Mouse (Mus musculus) kidney, postnatal 0 days (tissue): ENCODE measurements around the gene Kiss1r. TPM values are rescaled to one million over a fixed set of nuclear protein-coding genes. Genes with fewer than 3 reads are reported as not detected.

Source experiments
- ATAC-seq: fragments of 200-750 bp; cut with Nextera tagmentation; replicated peaks from 2 replicates; pipeline ENCODE4 v1.8.0; 2017; ENCODE audit warnings: low read depth, moderate number of reproducible peaks, moderate TSS enrichment, moderate library complexity; ENCODE audit not compliant: low FRiP score
- DNase-seq: peaks from one replicate; pipeline ENCODE4 v3.0.0-alpha.2; 2016; ENCODE audit warnings: low spot score
- H3K27ac ChIP-seq: fragments of 300-500 bp; sonication (generic); 2 replicates; pipeline ENCODE4 v1.5.1; 2014; ENCODE audit warnings: mild to moderate bottlenecking
- H3K27me3 ChIP-seq: fragments of 300-500 bp; sonication (generic); 2 replicates; pipeline ENCODE4 v1.6.1; 2014; ENCODE audit warnings: low read length, mixed read lengths; ENCODE audit not compliant: insufficient read depth
- H3K36me3 ChIP-seq: fragments of 300-500 bp; sonication (generic); 2 replicates; pipeline ENCODE4 v1.6.1; 2014; ENCODE audit warnings: low read length, mixed read lengths; ENCODE audit not compliant: insufficient read depth
- H3K4me1 ChIP-seq: fragments of 300-500 bp; sonication (generic); replicated peaks from 2 replicates; pipeline ENCODE4 v1.6.1; 2014; ENCODE audit warnings: antibody characterized with exemption, low read length, mixed read lengths; ENCODE audit not compliant: insufficient read depth
- H3K4me2 ChIP-seq: fragments of 300-500 bp; sonication (generic); 2 replicates; pipeline ENCODE4 v1.6.1; 2014; ENCODE audit warnings: mild to moderate bottlenecking, low read length, moderate library complexity, mixed read lengths
- H3K4me3 ChIP-seq: fragments of 300-500 bp; sonication (generic); replicated peaks from 2 replicates; pipeline ENCODE4 v1.5.1; 2014; ENCODE audit warnings: low read depth, low read length
- H3K9ac ChIP-seq: fragments of 300-500 bp; sonication (generic); 2 replicates; pipeline ENCODE4 v1.6.1; 2014; ENCODE audit warnings: low read depth, low read length
- H3K9me3 ChIP-seq: fragments of 300-500 bp; sonication (generic); replicated peaks from 2 replicates; pipeline ENCODE4 v1.6.1; 2016; ENCODE audit warnings: low read length, inconsistent platforms, mixed read lengths
- CTCF ChIP-seq: IDR thresholded peaks from 2 replicates; pipeline ENCODE4 v1.5.1; 2016; ENCODE audit warnings: antibody characterized with exemption, low read depth, mild to moderate bottlenecking, moderate library complexity
- WGBS: fragments of 180-500 bp; shearing (Covaris S2); extraction: QIAGEN DNeasy Blood & Tissue Kit; methylation state at CpG from one replicate; pipeline ENCODE4 v1.1.7; 2014; 5-methylcytosine and 5-hydroxymethylcytosine counted together
- polyA plus RNA-seq: library from polyadenylated mRNA; unstranded; fragments of >200 nt; fragmentation: Nextera tagmentation; extraction: Ambion mirVana; gene quantifications from 2 replicates; pipeline ENCODE4 v1.2.1, GENCODE M21; 2015

The Kiss1r gene
- polyA plus RNA-seq, 1 experiment from 2014 or later, result 1.6 TPM

DNA sequence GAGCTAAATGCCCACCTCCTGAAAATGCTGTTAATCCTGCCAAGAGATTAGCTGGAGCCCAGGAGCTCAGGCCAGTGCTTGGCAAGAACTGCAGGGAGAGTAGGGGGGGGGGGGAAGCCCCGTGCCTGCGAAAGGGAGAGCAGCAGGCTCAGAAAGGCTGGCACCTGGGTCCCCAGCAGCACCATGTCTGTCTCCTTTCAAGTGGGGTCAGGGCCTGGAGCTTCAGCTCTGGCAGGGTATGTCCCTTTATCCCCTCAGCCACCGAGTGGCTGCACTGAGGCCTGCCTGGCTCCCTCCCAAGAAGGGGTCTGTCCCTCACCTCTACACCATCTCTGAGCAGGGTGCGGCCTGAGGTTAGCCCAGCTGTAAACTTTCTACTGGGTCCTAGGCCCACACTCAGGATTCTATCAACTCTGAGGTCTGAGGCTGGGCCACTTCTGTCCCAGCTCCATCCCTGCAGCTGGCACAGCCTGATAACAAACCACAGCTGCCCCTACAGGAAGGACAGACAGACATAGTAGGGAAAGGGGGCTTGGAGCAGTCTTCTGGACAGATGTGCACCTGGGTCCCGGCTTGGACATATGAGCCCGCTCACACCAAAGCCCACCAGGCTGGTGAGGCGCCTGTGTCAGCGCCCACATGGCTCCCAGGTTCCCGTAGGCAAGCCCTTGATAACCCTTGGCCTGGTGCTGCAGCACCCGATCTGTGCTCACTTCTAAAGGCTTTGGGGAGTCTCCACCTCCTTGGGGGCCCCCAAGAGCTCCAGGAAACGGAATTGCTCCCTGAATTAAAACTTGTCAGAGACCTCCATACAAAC is 2.4 kb upstream of the Kiss1r start:
- peaks cover 15% of the 10 kb centered on the region for H3K4me1 ChIP-seq
- peaks cover 16% of the 10 kb centered on the region for H3K27me3 ChIP-seq
- 75% methylated on average over 11 of the region's 11 CpGs for WGBS
- DNase-seq (no peak), ATAC-seq (no peak)
- no peak overlapping the region for H3K4me3 ChIP-seq
- H3K9ac ChIP-seq, result no peak overlapping the region
- H3K27ac ChIP-seq, result peak overlapping the region; percentile 5; the same call in 1 of the 2 replicates
- no peaks in the 10 kb centered on the region for H3K9me3 ChIP-seq
- no peak for TF ChIP-seq CTCF
- H3K36me3 ChIP-seq, result peaks cover 15% of the 10 kb centered on the region
- peak overlapping the region; percentile 2; the same call in 1 of the 2 replicates for H3K4me2 ChIP-seq

GRCm38 (mm10) chr10:79914948-79915596 is 1.7 kb upstream of the Kiss1r start:
- Histone ChIP-seq H3K4me1 (peaks cover 15% of the 10 kb centered on the region), H3K4me2 (peak overlapping the region; percentile 94; the same call in 1 of the 2 replicates), H3K9ac (no peak overlapping the region), H3K4me3 (no peak overlapping the region), H3K27ac (peak overlapping the region; percentile 5; the same call in 1 of the 2 replicates), H3K36me3 (peaks cover 15% of the 10 kb centered on the region), H3K27me3 (peaks cover 20% of the 10 kb centered on the region), H3K9me3 (no peaks in the 10 kb centered on the region)
- 64% methylated on average over 7 of the region's 7 CpGs for WGBS
- no peak for DNase-seq
- no peak for TF ChIP-seq CTCF
- no peak for ATAC-seq

- peak overlapping the region; percentile 77; the same call in 1 of the 2 replicates for H3K27ac ChIP-seq
- no peak for ATAC-seq
- 7% methylated on average over 8 of the region's 8 CpGs for WGBS
Measured at GRCm38 (mm10) chr10:79916081-79916480, 690 bp upstream of the Kiss1r start.

GRCm38 (mm10) chr10:79917532-79918100 is 845 bp downstream of the Kiss1r start:
- 75% methylated on average over 5 of the region's 5 CpGs for WGBS
- no peaks in the 10 kb centered on the region for H3K9me3 ChIP-seq
- H3K9ac ChIP-seq, result no peak overlapping the region
- H3K4me3 ChIP-seq, result peak overlapping the region; percentile 82; the same call in 1 of the 2 replicates
- DNase-seq (no peak), ATAC-seq (no peak)
- peaks cover 28% of the 10 kb centered on the region for H3K4me1 ChIP-seq
- H3K27me3 ChIP-seq, result peaks cover 43% of the 10 kb centered on the region
- H3K4me2 ChIP-seq, result peak overlapping the region; percentile 94; the same call in 1 of the 2 replicates
- no peak for TF ChIP-seq CTCF
- no peak overlapping the region for H3K27ac ChIP-seq
- no peaks in the 10 kb centered on the region for H3K36me3 ChIP-seq

More at GRCm38 (mm10) chr10:79916081-79916480, 690 bp upstream of the Kiss1r start:
- DNase-seq, result no peak
- peak overlapping the region; percentile 82 for H3K4me3 ChIP-seq
- peaks cover 30% of the 10 kb centered on the region for H3K27me3 ChIP-seq
- H3K4me2 ChIP-seq, result peak overlapping the region; percentile 94
- no peaks in the 10 kb centered on the region for H3K9me3 ChIP-seq
- H3K4me1 ChIP-seq, result peaks cover 22% of the 10 kb centered on the region
- H3K36me3 ChIP-seq, result peaks cover 9% of the 10 kb centered on the region
- H3K9ac ChIP-seq, result peak overlapping the region; percentile 90
- TF ChIP-seq CTCF, result no peak

DNA sequence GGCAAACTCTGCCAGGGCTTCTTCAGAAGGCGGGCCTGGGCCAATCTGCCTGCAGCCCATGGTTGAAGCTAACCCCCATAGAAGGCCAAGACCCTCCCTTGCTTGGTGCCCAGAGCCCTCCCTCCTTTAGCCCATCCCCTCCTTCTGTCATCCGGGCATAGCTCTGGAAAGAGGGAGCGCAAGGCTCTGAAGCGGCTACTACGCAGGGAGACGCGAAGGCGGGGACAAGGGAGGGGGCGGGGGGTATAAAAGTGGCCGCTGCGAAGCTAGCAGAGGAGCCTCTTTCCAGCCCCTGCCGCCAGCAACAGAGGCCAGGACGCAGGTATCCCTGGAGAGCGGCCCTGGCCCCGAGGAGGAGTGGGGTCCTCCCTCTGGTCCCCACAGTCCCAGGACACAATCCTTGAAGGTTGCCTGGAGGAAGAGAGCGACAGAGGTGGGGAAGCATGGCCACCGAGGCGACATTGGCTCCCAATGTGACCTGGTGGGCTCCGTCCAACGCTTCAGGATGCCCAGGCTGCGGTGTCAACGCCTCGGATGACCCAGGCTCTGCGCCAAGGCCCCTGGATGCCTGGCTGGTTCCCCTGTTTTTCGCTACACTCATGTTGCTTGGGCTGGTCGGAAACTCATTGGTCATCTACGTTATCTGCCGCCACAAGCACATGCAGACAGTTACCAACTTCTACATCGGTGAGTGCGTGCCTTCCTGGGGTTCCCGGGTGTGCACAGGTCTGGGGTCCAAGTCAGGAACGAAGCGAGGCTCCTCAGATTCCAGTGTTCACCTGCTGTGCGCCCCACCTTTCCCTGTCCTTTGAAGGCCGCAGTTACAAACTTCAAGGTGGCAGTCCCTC is 1.7 kb downstream of the Kiss1r start:
- Histone ChIP-seq H3K4me1 (peaks cover 28% of the 10 kb centered on the region), H3K9ac (peak overlapping the region; percentile 29; the same call in 1 of the 2 replicates), H3K36me3 (no peaks in the 10 kb centered on the region), H3K9me3 (no peaks in the 10 kb centered on the region), H3K4me2 (peak overlapping the region; percentile 50), H3K27me3 (peaks cover 46% of the 10 kb centered on the region), H3K27ac (no peak overlapping the region), H3K4me3 (peak overlapping the region; percentile 16)
- no peak for TF ChIP-seq CTCF
- DNase-seq (no peak), ATAC-seq (no peak)
- WGBS, result 11% methylated on average over 35 of the region's 35 CpGs
